Mouse (Mus musculus) megakaryocyte-erythroid progenitor cell, adult 5-6 weeks (primary cell): ENCODE measurements around the gene Cyp26b1. TPM values are rescaled to one million over a fixed set of nuclear protein-coding genes. Genes with fewer than 3 reads are reported as not detected.

Source experiments
- ATAC-seq: replicated peaks from 2 replicates; pipeline ENCODE4 v1.8.0; 2016; ENCODE audit warnings: mild to moderate bottlenecking, inconsistent platforms; ENCODE audit not compliant: severe bottlenecking, poor library complexity, low FRiP score, low TSS enrichment
- total RNA-seq, 2 experiments: library from RNA; stranded (forward) in 1 of 2; stranded (reverse) in 1 of 2; fragments of 200-1000, 215-1000 nt in 1 of 2; fragments of >200 nt in 1 of 2; fragmentation: Nextera tagmentation in 1 of 2; gene quantifications; 2 replicates each; pipeline ENCODE4 v1.2.3; 2014 to 2017

The Cyp26b1 gene
- total RNA-seq, 2 experiments from 2014 or later: not detected

DNA sequence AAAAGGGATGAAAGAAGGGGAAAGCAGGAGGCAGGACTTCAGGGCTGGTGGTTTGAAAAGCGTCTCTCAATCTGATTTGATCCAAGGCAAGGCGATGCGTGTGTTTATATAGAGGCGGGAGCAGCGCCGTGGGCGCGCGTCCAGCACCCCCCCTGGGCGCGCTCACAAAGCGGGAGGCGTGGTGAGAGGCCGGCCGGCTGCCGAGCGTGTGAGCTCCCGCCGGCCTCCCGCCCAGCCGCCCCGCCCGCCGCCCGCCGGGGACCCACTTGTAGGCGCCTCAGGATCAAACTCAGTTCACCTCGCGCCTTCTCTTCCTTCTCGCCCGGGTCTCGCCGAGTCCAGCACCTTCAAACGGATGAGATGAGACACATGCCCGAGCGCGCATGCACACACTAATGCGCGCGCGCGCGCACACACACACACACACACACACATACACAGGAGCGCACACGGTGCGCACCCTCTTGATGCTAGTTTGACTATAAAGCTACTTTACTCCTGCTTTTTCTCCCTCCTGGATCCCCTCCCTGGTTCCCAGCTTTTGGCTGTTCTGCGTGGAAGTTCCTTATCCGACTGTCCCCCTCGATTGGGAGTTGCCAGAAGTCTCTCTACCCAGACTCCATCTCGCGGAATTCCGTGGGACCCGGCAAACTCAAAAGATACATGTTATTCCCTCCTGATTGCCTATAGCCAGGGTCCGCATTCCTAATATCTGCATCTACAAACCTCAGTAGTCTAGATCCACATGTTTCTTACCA, 4.6 kb downstream of the Cyp26b1 start:
- ATAC-seq: no peak

- ATAC-seq: no peak
Measured at GRCm38 (mm10) chr6:84588221-84588894, 5.3 kb downstream of the Cyp26b1 start.

DNA sequence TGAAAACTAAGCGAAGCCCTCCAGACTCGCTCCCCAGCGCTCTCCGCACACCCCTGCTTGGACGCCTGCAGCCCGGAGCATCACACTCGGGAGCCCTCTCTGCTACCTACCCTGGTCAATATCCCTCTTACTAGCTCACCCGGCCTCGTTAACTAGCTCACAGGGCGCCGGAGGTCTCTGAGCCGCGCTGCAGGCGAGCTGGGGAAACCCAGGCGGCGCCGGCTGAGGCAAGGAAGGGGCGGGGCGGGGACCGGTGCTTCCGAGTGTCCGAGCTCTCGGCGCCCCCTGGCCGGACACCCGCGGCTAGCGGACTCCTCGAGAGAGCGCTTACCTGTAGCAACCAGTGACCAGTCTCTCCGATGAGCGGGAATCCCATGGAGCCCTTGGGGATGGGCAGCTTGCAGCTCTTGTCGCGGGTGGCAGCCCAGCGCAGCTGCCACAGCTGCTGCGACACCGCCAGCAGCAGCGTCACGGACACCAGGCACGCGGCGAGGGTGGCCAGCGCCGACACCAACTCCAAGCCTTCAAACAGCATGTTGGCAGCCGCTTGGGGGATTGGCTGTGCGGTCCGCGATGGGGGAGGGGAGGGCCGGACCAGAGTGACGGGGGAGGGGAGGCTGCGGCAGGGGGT, 6.1 kb downstream of the Cyp26b1 start:
- ATAC-seq: no peak

GRCm38 (mm10) chr6:84586551-84587200, 7.0 kb downstream of the Cyp26b1 start:
- no peak for ATAC-seq

- no peak for ATAC-seq
Measured at GRCm38 (mm10) chr6:84585686-84586300, 7.9 kb downstream of the Cyp26b1 start.

- ATAC-seq: no peak
Measured at GRCm38 (mm10) chr6:84584783-84585685, 8.7 kb downstream of the Cyp26b1 start.

DNA sequence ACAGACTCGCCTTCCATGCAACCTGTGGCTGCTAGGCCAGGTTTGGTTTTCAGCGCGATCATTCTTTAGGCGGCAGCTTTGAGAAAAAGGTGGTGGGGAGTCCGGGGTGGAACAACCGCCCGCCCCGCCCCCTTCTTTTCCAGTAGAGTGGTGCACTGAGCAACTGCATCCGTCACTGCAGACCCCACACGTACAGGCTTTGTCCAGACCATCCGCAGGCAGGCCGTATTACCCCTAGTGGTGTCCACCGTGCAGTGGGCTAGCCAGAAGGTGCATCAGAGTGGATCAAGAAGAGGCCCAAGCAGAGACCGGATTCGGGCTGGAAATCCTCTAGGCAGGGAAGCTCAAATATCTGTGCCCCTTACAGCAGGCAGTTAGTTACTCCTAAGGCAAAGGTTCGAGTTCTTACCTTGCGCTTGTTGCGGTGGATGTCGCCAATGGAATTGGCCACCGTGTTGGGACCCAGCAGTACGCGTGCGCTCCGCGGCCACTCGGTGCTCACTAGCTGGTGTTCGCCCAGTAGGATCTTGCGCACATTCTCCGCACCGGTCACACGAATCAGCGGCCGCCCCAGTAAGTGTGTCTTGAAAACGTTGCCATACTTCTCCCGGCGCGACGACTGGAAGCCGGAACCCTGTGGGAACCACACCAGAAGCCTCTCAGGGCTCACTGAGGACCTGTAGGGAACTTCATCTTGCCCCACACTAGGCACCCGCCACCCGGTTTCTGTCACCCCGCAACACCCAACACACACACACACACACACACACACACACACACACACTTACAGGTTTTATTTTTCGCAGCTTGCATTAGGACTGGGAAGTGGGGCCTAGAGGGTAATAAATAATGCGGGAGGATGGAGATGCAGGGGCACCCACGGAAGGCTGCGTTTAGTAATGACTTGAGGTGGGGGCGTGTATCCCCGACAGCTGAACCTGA, 9.6 kb downstream of the Cyp26b1 start:
- no peak for ATAC-seq

- 0 out of 2 replicates have a peak, but pooled peaks have one; percentile 32 for ATAC-seq
Measured at GRCm38 (mm10) chr6:84583371-84583770, 10.3 kb downstream of the Cyp26b1 start.

DNA sequence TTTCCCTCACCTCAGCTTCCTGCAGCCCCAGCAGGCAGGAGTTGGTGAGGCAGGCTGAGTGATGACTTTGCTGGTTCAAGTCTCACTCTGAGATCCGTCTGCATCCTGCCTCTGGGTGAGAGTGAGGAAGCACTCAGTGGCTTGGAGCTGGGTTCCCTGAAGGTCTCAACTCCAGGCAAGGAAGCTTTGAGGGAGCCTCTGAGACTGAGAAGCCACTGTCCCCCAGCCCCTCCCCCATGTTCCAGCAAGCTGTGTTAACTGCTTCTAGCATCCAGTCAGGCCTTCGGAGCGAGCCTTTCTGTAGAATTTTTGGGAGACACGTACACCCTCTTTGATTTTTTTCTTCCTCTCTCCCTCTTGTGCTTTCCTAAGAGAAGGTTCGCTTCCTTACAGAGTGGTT, 10.9 kb downstream of the Cyp26b1 start:
- no peak for ATAC-seq

DNA sequence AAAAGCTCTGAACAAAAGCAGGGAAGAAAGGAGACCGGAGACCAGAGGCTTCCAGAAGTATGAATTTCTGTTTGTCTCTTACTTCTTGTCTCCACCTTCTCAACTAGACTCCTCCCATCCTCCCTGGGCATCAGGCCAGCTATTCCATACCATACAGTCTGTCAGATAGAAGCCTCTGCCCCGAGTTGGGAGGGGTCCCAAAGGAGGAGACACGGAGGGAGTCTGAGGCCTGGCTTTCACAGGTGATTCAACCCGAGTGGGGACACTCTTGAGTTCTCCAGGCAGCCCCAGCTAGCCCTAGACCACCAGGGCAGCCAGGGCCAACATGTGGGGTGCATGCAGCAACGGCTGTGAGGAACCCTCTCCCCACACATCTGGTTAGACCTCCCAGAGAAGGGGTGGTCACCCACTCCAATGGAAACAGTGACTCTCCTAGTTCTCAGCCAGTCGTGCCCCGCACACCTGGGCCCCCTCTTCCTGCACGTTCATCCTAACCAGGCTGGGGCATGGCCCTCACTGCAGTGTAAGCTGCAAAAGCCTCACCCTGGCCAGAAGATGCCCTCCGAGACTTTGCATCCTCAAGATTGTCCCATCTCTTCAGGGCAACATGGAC, 11.8 kb downstream of the Cyp26b1 start:
- ATAC-seq: no peak

DNA sequence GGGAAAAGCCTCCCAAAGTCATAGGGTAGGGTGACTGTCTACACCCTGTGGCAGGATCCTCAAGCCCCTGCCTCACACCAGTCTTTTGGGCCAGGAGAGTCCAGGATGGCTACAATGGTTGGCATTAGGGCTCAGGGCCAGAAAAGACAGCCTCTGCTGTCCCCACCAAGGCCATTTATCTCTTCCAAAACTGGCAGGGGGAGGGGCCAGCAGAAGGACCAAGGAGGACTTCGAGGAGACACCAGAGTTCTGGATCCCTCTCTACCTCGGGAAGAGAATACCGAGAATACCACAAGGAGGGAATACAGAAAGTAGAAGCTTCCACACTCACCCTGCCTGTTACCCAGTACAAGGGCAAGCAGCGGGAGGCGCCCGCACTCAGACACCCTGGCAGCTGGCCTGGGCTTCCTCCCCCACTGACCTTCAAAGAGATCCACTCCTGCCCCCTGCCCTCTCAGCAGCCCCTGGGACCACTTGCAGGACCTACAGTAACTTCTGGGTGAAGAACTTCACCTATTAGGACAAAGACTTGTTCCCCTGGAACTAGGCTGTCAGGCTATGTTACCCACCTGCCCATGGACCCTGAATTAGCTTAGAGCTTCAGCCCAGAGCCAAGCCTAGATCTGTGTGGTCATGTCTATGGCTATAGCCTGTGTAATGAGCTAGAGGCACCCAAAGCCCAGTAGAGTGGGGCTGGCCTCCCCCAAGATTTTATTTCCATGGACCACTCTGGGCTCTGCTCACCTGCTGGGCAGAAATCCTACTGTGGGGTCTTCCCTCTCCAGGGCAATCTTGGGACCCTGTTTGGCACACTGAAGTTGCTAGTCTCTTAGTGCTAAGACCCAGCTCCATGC, 12.5 kb downstream of the Cyp26b1 start:
- ATAC-seq: no peak

DNA sequence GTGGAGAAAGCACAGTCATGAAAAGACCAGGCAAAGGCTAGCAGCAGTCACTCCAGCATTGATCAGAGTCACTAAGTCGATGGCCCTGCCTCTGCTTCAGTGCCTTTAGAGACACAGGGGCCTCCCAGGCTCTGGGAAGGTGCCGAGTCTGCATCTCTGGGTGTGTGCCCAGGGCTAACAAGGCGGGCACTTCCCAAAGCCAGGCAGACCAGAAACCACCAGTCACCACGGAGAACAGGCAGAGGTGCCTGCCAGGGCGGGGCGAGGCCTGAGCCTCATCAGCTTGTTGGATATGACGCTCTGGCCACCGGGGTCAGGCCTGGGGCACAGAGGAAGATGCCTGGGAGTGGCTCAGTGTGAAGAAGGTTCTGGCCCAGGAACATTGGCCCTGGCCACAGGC, 14.2 kb downstream of the Cyp26b1 start:
- no peak for ATAC-seq

- no peak for ATAC-seq
Measured at GRCm38 (mm10) chr6:84578928-84579327, 14.8 kb downstream of the Cyp26b1 start.

- ATAC-seq: no peak
Measured at GRCm38 (mm10) chr6:84577898-84578297, 15.8 kb downstream of the Cyp26b1 start.

DNA sequence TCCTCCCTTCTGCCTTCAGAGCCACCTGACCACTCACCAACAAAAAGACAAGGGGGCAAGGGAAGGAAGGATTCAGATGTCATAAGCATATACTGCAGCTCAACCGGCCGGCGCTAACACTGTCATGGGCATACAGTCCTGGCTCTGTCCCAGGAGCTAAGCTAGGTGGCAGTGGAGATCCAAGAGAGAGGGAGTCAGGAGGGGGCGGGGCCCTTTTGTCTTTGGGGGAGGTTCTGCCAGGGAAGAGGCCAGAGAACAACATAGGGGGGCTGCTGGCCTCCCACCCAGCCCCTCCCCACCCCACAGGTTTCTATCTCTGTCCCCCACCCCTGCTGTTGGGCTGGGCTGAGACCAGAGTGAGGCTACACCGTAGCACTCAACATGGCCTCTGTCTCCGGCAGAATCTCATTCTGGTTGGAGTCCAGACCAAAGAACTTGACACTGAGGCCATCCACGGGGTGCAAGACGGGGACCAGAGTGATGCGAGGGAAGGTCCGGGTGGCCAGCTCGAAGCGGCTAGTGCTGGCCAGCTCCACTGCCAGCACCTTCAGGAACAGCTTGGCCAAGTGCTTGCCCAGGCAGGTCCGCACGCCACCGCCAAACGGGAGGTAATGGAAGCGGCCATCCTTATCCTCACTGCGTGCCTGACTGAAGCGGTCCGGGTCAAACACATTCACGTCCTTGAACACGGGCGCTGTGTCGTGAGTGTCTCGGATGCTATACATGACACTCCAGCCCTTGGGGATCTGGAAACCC, 19.6 kb downstream of the Cyp26b1 start:
- no peak for ATAC-seq

DNA sequence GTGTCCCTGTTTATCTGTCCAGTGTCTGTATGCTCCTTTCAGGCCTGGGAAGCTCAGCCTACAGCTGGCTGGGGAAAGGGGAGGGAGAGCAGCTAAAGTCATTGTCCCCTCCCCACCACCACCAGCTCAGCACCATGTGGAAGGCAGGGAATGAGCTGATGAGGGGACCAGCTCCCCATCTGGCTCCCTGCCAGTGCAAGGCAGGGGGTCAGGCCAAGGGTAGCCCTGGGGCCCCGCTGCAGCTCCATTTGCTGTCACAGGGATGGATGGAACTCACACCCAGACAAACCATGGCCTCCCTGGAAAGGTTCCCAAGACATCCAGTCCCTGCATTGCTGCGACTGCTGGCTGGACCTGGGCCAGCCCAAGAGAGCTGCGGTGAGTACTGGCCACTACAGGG, 23.7 kb downstream of the Cyp26b1 start:
- ATAC-seq: no peak
